Mouse (Mus musculus) embryo, embryonic 10.5 days (tissue): Measurements from ENCODE around the gene 1600014C23Rik.

ENCODE experiments used
- DNase-seq: peaks from one replicate; pipeline ENCODE4 v3.0.0-alpha.2; 2015; ENCODE audit warnings: low spot score

1600014C23Rik gene

GRCm38 (mm10) chr17:45726249-45726648 is 7.4 kb downstream of the 1600014C23Rik start:
- DNase-seq = no peak

- no peak for DNase-seq
These were observed 9.1 kb downstream of the 1600014C23Rik start for GRCm38 (mm10) chr17:45724574-45724921.

- peak; percentile 96 for DNase-seq
These were observed 9.7 kb downstream of the 1600014C23Rik start for GRCm38 (mm10) chr17:45723732-45724573.

DNA sequence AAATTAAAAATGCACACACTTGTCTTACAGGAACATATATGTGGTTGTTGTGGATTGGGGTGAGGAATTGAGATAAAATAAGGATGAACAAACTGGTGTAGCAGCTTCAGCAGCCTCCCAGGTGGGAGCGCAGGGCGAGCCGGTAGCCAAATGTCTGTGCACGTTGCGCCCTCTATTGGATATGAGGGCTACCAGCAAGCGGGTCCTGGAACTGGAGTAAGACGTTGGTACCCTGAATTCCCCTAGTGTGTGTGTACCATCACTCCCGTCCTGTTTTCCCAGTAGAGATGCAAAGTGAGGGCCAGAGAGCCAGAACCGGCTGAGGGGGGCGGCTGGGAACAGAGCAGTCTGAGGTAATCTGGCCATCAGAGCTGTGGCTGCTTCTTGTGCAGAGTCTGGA is 15.3 kb downstream of the 1600014C23Rik start:
- peak; percentile 79 for DNase-seq

DNA sequence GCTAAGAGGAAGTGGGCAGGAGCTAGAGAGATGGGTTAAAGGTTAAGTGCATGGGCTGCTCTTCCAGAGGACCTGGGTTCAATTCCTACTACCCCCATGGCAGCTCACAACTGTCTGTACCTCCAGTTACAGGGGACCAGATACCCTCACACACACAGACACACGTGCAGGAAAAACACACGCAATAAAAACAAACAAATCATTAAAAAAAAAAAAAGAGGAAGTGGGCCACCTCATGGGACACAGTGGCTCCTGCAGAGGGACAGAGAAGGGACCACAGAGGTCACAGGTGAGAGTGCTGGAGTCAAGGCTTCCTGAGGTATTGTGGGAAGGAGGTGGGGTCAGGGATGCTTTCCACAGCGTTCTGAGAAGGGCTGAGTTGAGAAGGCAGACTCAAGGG is 22.1 kb downstream of the 1600014C23Rik start:
- no peak for DNase-seq

DNA sequence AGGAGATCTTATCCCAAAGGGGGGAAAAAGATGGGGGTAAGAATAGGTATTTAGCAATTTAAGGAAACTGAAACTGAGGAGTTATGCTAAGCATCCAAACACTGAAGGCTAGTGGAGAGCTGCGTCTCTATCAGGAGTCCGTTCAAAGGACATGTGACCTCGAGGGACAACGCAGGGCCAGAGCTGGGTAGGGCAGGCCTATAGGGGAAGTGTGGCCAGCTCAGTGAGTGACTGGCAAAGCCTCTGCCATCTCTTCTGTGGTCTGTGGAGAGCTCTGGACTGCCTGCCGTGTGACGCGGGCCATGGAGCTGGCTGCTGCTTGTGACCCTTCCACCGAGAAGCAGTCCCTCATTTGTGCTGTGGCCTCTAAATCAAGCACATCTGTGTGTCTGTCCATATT is 23.2 kb downstream of the 1600014C23Rik start:
- DNase-seq = no peak

DNA sequence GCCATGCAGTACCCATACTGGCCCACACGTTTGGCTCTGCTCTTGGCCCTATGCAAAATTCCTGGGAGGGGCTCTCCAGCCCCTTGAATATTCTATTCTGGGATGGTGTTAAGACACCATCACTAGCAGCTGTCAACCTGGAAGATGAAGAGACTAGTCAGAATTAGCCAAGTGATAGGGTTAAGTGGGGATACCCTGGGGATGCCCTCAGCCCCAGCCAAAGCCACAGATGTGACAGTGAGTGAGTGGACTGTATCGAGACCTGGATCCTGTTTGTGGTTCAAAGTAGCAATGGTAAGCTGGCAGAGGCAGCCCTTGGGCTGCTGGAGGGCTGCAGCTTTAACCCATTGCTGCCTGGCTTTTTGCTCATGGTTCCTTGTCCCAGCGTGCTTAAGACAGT is 23.8 kb downstream of the 1600014C23Rik start:
- no peak for DNase-seq

DNA sequence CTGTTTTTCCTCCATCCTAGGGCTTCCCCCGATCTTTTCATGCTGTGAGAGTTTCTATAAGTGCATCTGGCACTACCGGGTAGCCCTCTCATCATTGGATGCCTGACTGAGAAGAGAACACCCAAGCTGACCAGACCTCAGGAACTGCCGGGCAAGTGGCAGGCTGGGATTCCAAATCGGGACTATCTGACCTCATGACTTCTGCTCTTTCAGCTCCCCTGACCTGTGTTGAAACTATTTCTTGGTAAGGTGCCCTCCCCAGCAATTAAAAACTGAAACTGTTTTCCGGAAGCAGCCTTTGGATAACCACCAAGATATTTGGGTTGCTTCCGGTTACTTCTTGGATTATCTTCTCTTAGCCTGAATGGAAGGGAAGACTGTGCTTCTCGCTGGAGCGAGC is 25.5 kb downstream of the 1600014C23Rik start:
- DNase-seq = no peak

GRCm38 (mm10) chr17:45707376-45707775 is 26.3 kb downstream of the 1600014C23Rik start:
- peak; percentile 42 for DNase-seq

DNA sequence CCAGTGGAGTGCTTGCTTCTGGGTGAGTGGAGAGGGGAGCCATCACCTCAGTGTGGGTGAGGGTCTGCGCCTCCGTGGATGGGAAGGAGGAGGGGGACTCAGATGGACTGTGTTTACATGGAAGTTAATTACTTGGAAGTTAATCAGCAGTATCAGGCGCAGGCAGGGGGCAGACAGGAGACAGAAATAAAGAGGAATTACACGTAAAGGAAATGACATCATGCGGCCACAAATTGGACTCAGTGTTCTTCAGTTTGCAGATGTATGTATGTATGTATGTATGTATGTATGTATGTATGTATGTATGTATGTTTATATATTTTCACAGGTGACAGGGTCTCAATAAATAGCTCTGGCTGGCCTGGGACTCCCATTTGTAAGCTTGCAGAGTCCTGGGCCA is 26.8 kb downstream of the 1600014C23Rik start:
- no peak for DNase-seq

DNA sequence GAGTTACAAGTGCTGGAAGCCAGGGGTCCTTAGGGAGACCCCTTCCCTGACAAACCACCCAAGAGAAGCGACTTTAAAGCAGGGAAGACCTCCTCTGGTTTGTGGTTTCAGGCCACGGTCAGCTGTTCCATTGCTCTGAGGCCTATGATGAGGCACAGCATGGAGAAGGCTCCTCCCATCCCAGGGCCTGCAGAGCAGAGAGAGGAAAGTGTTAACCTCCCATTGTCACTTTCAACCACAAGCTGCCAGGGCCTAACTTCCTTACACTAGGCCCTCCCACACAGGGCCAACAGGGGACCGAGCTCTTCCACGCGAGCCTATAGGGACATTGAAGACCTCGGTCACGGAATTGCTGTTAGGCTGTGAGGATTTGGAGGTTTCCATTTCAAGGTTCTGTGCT is 30.5 kb downstream of the 1600014C23Rik start:
- no peak for DNase-seq

- no peak for DNase-seq
These were observed 31.4 kb downstream of the 1600014C23Rik start for GRCm38 (mm10) chr17:45702254-45702653.

DNA sequence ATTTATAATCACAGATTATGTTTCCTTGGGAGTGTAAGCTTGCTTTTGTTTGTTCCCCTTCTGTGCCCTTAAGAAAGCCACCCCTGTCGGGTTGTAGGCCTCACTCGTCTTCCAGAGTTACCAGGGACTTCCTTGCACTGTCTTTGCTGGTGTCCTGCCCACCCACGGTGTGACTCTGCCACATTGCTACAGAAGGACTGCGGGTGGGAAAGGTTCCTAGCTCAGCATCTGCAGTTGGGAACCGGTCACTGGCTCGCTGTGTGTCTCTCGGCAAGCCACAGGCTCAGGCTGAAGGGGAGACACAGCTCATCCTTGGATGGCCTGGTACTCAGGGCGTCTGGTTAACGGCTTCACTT is 32.4 kb downstream of the 1600014C23Rik start:
- DNase-seq = no peak

DNA sequence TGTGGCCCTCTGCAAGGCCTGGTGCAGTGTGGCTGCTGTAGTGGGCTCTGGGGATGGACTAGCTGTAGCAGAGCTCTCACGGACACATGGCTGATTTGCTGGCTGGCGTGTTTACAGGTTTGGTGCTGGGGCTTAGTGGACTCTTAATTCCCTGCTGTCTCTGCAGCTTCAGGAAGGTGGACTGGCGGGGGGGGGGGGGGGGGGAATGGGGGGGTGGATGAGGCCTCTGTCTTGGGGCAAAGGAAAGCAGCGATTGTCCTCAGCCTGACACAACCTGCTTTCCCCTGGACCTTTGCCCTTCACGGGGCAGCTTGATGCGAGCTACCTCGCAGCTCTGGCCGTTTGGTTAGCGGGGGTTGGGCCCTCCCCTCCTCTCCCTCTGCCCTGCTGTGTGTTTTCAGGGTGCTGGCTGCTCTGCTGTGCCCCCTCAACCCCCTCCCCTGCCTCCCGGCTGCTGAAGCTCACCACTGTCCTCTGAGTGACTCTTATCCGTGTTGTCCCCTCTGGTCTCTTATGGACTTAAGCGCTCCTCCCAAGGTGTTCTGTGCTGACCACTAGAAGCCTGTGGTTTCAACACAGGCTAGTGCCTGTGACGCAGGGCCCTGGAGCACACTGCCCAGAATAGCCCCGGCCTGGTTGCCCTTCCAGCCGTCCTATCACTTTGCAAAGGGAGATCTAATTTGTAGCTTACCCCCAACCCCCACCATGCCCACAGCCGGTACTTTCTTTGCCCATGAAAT is 33.0 kb downstream of the 1600014C23Rik start:
- DNase-seq = no peak

GRCm38 (mm10) chr17:45699039-45699740 is 34.5 kb downstream of the 1600014C23Rik start:
- no peak for DNase-seq

- DNase-seq = no peak
These were observed 35.3 kb downstream of the 1600014C23Rik start for GRCm38 (mm10) chr17:45698368-45698767.

DNA sequence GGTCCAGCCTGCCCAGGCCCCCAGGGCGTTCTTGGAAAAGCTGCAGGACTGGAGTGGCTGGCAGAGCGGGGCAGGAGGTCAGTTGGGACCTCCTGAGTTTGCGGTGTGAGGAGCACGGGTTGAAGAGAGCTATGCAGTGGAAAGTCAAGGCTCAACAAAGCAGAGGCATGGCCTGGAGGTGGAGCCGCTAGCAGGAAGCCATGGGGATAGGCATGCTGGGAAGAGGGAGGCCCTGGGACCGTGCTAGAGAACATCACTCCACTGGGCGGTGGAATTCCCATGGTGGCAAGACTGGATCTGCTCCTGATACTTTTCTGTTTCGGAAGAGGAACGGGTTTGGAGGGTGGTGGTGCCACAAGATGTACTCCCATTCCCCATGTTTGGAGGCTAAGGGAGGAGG is 36.7 kb downstream of the 1600014C23Rik start:
- DNase-seq = no peak

DNA sequence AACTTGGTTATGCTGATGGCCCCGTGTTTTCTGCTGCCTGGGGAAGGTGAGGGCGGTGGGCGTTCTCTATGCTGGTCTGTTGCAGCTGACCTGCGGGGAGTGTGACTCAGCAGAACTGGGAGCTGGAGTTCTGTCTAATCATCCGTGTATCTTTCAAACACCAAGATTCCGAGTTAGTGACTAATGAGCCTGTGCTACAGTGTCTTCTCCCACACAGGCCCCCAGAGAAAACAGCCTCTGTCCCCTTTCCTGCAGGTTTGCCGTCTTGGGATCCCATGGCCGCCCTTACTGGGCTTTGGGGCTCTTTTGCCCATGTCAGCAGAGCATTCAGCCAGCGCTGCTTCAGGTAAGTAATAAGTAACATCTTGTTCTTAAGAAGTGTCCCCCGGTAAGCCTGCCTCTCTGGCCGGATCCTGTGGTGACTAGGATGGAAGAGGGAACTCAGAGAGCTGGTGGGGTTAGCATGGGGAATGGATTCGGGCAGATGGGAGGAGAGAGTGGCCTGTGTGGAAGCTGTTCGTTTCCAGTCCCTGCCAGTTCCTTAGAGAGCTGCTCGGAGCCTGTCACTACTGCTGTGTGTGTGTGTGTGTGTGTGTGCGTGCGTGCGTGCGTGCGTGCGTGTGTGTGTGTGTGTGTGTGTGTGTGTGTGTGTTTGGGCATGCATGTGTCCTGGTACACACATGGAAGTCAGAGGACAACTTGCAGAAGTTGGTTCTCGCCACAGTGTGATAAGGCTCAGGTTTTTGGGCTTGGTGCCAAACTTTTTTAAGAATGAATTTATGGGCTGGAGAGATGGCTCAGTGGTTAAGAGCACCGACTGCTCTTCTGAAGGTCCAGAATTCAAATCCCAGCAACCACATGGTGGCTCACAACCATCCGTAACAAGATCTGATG is 38.2 kb downstream of the 1600014C23Rik start:
- DNase-seq = no peak

DNA sequence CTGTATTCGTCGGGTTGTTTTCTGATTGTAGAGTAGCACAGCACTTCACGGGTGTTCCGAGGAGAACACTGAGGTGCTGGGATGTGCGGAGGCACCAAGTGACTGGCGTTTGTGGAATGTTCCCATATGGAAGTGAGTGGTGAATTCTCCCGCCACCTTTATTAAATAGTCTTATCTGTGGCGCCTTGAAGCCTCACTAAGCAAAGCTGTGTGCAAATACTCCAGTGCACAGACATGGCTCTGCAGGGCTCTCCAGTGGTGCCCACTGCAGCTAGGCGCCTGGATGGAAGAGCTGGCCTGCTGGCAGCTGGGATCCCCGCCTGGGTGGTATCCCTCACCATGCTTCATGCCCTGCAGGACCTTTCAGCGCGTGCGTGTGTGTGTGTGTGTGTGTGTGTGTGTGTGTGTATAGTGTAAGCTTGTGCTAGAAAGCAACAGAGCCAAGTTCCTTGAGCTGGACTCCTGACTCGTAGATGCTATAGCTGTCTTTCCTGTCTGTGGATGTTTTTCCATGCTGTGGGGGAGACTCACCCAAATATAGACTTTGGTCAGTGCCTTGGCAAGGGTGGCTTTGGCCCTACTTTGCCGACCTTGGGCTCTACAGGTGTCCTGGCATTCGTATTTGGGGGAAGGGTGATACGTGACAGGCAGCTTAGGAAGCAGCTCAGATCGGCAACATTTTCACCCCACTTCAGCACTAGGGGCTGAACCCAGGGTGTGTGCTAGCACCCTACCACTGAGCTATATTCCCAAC is 39.7 kb downstream of the 1600014C23Rik start:
- DNase-seq = no peak

- DNase-seq = no peak
These were observed 41.5 kb downstream of the 1600014C23Rik start for GRCm38 (mm10) chr17:45692159-45692558.

GRCm38 (mm10) chr17:45690044-45690443 is 43.6 kb downstream of the 1600014C23Rik start:
- no peak for DNase-seq
